Mouse (Mus musculus): ENCODE measurements around the gene Pagr1b.

Gene Pagr1b

DNA sequence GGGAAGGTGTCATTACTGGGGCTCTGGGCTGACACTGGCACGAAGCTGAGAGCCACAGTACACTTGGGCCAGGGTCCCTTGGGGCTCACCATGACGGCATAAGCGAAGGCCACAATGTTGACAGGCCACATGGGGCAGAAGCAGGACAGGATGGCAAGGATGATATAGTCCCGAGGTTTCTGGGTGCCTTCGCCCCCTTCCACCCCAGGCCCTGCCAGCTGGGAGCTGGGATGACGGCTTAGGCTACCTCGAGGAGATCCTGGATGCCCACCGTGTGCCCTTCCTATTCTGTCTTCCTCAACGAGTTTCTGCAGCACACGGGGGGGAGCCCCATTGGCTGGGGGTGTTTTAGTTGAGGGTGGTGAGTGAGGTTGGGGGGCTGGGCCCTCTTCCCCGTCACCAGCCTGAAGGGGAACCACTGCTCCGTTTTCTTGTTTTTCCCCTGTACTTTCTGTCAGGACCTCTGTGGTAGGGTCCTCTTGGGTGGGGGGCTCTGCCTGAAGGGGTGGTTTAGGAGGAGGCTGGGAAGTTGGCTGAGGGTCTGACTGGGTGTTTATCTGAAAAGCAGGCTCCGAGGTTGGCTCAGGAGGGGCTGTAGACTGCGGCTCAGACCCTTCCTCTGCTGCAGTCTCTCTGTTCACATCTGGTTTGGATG, 3.1 kb upstream of the Pagr1b start:
- no peak for DNase-seq

DNA sequence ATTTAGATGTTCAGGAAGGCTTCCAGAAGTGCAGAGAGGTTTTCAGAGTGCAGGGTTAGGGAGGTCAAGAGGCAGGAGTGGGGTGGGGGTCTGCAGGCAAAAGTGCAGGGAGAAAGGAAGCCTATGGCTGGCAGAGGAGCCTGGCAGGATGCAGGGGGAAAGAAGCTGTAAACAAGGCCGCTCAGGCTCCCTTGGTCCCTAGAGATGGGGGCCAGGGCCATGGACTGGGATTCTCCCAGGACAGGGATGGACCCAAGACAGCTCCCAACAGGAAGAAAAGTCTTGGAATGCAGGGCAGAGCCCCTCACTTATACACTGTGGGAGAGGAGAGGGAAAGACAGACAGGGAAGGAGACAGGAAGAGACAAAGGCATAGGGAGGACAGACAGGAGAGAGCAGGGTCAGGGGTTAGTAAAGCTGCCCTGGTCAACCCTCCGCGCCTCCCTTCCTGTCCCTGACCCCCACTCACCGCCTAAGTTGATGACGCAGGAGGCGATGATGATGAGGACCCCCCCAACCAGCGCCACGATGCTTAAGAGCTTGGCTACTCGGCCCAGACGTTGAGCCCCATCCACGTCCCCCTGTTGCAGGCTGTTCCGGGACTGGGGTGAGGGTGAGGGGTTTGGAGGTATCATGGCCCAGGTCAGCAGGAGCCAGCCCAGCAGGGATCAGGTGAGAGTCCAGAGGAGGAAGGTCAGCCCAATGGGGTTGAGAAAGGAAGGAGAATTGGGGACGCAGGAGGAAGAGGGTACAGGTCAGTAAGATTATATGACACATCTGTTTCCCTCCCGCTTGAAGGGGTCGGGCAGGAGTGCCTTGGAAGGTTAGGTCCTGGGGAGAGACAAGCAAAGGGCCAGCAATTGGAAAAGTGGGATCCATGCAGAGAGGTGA, 2.4 kb upstream of the Pagr1b start:
- no peak for DNase-seq

DNA sequence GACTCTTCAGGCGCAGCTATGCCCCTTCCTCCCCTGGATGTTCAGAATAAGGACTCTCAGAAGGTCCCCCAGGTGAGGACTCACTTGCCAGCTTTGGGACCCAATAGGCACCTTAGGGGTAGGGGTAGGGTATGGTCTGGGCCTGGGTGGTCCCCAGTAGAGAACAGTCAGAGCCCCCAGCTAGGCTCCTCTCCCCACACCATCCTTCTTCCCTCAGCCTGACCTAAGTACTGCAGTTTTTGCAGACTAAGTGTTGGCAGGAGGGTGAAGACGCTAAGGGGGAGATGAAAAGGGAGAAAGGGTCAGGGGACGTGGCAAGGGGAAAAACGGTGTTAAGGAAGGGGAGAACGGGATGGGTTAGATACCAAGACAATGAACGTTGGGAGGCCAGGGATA, 1.7 kb upstream of the Pagr1b start:
- DNase-seq: no peak

DNA sequence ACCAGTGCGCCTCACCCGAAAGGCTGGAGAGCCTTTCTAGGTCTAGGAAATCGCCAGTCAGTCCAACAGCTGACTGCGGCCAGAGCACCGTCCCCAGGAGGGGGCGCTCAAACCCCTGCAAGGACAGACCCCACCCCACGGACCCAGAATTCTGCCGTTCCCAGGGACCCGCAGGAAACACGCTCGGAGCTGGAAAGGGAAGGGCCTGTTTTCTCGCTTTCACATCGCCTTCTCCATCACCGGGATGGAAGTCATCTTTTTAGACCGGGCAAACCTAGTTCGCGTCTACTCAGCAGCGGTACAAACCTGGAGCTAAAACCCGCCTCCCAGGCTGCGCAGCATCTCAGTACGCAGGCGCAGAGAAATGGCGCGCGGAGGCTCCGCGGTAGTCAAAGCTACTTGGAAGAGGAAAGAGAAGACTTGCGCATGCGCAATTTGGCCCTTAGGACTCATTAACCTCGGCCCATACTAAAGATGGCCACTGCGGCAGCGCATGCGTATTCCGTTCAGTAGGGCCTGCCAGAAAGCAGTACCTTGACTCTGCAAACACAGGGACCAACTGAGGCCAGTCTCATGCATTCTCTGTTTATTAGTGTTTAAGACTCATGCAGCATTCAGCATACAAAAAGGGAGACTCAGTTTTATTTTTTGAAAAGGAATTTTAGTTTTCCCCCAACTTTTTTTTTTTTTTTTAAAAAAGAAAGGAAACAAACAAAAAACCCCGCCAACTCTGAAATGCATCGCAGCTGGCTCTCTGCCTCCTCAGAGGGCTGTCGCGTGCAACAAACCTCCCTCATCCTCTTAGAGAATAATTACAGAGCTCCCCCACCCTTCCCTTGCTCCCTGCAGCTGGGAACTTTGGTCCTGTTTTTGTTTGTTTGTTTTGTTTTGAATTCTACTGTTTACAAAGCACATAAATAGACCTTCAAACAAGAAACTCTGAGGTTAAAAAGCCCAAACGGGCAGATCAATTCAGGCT, 976 bp upstream of the Pagr1b start, which contains the start of gene Pagr1a:
Gene Pagr1a (minus strand): TSS at position 382 of the 979 bp plus-strand sequence.
- peak; percentile 98 for DNase-seq

DNA sequence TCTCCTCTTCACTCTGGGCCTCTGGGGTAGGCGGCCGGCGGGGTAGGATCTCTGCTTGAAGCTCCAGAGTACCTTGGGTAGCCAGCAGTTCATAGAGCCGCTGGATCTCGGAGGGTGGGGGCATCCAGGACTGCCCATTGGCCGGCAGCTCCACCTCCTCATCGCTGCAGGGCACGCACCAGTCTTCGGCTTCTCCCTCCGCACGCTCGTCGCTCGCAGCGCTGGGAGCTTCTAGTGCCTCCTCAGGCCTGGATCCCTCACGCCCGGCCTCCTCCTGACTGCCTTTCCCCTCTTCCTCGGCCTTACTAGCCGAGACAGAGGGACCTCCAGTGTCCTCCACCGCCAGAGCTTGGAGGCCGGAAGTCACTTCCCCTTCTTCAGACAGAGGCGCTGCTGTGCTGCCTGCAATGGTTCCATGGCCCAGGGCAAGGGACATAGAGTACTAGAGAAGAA, 228 bp upstream of the Pagr1b start:
- no peak for DNase-seq

DNA sequence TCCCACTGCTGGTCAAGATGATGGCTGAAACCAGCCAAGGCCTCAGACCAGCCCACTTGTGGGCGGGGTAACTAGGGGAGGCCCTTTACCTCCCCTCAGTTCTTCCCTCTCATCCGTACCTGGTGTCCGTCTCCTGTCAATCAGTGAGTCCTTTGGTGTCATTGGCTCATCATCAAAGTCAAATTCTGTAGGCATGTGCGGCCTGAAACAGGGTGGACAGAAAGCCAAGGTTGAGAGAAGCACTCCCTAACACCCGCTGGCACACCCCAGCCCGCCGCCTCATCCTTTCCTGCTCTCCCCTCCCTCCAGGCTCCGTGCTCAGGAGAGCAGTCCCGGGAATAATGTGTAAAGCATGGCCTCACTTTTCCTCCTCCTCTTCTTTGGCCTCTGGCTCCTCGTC, 203 bp downstream of the Pagr1b start:
- DNase-seq: peak; percentile 75 to 80

DNA sequence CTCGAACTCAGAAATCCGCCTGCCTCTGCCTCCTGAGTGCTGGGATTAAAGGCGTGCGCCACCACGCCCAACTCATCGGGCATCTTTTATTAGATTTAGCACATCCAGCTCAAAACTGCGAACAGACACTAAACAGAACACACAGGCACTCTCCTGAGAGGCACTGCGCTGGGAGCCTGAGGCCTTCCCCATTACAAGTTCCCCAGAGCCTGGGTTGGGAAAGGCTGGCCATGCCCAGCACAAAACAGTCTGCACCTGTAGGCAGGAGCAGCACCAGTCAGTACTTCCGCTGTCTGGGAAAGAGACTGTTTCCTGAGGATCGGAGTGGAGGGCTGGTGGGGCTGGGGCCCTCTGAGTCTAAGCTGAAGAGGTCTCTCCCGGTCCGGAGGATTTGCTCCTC, 1.3 kb downstream of the Pagr1b start:
- no peak for DNase-seq

DNA sequence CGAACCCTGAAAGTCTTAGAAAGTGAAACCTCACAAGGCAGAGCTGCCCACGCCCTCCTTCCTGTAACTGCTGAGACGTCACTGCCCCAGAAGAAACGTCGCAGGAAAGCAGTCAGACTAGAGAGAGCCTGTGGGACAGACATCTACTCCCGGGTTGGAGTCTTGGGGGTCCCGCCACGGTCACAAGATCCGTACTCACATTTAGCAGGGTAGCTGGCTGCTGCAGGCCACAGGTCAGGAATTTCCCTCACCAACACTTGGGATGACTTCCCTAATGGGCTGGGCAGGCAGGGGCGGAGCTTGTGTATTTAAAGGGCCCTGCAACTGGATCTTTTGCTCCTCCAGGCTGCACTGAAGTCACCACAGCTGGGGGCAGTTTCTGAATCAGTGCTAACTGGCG, 2.0 kb downstream of the Pagr1b start, which contains the start of gene Mvp:
Gene Mvp (minus strand): TSS at position 302 of the 400 bp plus-strand sequence.
- peak; percentile 81 to 86 for DNase-seq

DNA sequence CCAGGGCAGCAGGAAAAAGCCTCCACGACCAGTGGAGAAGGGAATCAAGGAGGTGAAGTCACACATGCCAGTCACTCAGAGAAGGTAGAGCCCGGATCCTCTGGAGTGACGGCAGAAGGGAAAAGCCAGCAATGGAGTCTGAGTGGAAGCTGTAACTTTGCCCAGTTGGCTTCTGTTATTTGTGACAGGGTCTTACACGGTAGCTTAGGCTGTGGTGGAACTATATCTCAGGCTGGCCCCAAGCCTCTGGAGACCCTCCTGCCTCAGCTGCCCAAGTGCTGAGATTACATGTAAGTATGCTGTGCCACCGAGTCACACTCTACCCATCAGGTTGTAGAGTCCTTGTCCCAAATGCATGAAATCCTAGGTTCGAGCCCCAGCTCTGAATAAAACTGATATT, 2.9 kb downstream of the Pagr1b start:
- DNase-seq: no peak

DNA sequence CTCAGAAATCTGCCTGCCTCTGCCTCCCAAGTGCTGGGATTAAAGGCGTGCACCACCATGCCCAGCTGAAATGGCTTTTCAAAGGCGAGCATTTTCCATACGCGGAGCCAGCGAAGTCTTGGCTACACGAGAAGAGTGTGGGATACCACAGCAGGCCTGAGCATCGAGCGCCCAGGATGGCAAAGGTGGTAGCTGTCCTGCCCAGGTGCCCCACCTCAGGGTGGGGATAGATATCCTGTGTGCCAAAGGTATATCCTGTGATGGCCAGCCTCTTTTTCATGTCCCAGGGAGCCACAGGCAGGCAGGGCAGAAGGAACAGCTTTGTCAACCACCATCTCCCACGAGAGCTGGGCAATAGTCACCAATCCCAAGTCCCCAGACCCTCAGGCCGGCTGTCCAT, 3.4 kb downstream of the Pagr1b start:
- no peak for DNase-seq

DNA sequence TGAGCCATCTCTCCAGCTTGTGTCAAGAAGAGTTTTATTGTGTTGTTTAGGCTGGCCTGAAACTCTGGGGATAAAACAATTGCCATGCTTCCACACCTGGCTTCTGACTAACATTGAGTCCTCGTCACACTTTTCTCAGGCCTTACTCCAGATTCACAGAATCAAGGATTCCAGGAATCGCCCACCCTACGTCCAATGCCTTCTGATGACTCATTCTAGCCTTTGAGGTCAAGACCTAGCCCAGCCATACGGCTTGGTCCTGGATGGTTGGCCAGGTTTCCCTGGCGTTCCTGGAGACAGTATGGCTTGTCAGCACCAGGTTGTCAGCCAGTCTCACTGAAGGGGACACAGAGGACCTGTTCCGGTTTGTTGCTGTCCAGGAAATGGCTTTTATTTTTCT, 3.9 kb downstream of the Pagr1b start:
- DNase-seq: no peak

DNA sequence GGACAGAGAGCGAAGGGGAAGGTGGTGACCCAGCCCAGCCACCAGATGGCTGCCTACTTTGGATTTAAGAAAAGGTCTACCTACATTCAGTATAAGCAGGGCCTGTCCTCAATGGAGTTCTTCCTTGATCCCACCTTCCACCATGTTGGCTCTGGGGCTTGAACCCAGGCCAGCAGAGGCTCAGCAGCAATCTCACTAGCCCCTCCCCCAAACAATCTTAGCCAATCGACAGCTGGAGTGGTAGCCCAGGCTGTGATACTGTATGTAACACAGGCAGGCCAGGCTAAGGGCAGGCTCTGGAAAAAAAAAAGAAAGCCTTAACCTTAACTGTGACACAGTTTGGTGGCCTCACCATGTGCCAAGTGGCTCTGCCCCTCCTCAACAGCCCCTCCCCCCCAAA, 4.6 kb downstream of the Pagr1b start:
- no peak for DNase-seq

DNA sequence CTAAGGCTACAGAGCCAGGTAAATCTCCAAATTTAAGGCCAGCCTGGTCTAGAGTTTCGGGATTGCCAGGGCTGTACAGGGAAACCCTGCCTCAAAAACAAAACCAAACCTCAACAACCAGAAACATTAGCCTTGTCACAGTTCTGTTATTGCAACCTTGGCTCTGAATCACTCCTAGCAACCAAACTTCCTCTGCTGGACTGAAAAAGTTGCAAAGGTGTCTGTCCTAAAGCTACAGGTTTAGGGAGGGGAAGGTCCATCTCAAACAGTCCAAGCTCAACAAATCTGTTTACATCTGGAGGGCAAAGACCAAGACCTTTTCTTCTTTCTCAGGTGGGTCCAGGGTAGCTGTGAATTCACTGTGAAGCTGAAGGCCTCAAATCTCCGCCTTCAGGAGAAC, 5.2 kb downstream of the Pagr1b start:
- DNase-seq: no peak

DNA sequence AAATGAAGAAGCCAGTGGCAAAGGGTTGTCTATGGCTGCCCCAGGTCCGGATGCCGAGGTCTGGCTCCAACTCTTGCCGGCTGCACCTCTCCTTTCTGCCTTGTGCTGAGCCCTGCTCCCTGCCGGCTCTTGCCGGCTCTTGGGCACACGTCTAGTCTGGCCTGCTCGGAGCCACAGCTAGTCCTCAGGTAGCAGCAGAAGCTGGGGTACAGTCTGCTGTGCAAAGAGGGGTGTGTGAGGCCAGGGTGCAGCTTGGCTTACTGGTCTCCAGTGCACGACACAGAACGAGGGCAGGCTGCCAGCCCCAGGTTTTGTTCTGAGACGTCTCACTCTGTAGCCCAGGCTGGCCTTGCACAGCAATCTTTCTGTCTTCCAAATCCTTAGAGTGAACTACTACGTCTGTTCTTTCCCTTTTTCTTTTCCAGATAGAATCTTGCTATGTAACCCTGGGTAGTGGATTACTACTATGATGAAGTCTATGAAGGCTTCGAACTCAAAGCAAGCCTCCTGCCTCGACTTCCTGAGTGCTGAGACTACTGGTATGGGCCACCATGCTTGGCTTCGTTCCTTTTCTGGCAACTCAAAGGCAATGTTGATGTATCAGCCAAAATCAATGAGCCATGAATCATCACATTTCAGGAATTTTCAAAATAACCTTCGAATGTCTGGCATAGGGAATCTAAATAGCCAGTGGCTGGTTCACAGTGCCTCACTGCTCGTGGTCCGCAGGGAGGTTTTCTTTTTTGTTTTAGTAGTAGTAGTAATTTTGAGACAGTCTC, 6.8 kb downstream of the Pagr1b start:
- no peak for DNase-seq

DNA sequence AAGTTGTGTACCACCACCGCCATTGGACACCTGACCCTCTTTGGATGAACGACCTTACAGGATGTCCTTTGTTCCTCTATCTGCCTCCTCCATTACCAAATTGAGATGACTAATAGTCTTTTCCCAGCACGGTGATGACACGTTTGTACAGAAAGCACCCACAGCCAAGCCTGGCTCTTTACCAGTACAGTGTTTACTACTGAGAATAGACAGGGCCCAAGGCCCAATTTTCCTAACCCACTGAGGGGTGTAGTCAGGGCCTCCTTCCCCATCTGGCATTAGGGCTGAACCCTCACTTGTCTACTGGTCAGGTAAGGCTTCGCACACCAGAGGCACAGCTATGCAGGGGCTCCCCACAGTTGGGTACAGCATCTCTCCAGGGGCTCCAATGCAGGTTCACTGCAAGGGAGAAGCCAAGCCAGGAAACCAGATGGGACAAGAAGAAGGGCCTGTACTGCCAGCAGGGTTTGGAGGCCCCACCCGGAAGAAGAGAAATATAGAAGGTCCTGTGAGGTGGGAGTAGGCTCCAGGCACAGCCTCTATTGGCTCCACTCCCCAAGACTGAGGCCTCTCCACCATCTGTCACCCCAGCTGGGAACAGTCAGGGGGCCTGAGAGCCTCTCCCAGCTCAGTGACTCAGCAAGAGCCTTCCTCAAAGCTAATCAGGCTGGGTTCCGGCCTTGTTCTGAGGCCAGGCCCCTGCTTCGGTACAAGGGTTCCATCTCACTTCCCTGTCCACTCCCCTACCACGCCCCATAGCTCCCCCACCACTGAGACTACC, 7.9 kb downstream of the Pagr1b start:
- DNase-seq: peak in 1 of 2 experiments; percentile 44

DNA sequence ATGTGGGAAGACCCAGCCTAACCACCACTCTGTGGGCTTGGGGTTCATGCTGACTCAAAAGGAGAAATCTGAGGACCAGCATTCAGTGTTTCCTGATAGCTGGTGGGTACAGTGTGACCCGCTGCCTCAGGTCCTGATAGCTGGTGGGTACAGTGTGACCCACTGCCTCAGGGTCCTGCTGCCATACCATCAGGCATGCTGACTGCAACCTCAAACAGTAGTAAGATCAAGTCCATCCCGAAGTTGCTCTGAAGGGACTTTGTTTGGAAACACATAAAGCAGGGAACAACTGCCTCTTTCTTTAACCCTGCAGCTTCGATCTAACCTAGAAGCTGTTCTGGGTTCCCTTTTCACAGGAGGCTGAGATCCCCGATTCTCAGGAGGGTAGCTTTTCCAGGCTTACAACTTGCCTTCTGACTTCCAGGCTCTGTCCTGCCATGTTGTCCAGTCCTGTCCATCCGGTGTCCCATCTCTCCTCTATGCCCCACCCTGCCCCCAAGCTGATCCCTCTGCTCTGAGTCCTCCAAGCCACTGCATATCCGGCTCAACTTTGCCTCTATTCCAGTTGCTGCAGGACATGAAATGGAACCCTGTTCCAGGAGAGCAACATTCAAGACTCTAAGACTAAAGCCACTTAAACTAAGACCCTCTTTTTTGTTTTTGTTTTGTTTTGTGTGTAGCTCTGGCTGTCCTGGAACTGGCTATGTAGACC, 8.8 kb downstream of the Pagr1b start:
- DNase-seq: no peak

DNA sequence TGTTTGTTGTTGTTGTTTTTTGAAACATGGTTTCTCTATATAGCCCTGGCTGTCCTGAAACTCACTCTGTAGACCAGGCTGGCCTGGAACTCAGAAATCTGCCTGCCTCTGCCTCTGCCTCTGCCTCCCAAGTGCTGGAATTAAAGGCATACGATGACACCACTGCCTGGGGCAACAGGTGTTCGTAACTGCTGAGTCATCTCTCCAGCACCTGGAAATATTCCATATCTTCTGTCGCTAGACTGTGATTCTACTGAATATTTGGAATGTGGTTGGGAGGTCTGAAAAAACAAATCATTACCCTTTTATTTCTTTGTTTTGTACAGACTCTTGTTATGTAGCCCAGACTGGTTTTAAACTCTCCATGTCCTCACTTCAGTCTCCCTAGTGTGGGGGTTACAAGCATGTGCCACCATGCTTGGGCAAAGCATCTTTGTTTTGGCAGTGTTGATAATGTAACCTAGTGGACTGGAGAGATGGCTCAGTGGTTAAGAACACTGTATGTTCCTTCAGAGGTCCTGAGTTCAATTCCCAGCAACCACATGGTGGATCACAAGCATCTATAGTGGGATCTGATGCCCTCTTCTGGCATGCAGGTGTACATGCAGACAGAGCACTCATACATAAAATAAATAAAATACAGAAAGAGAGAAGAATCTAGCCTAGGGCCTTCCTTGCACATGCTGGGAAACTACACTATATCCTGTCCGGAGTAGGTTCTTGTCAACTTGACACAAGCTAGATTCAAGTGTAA, 12.0 kb downstream of the Pagr1b start:
- no peak for DNase-seq

DNA sequence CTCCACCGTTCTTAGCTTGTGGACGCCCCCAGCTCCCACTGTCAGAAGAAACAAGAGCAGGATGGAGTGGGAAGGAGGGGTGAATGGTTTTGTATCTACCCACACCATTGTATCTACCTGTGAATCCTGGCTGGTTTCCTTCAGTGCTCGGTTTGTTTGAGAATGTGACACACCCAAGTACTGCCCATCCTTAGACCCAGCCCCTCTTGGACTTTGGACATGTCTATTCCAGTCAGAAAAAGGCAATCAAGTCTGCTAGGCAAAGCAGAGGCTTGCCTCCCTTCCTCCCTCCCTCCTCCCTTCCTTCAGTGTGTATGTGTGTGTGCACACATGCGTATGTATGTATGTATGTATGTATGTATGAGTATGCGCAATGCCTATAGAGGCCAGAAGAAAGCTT, 12.7 kb downstream of the Pagr1b start:
- no peak for DNase-seq

DNA sequence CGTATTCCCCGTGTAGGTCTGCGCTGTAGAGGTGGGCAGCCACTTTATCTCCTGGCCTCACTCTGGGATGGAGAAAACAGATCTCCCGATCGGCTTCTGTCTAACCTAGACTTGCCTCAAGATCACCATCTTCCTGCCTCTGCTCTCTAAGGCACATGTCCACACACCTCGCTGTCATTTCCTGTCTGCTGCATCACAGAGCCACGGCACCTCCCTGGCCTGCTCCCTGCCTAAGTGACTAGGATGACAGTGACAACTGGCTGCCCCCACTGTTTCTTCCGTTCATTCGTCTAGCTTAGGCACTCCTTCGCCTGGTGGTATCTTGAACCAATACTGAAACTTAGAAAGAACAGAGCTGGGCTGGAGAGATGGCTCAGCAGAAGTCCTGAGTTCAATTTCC, 16.7 kb downstream of the Pagr1b start:
- no peak for DNase-seq

DNA sequence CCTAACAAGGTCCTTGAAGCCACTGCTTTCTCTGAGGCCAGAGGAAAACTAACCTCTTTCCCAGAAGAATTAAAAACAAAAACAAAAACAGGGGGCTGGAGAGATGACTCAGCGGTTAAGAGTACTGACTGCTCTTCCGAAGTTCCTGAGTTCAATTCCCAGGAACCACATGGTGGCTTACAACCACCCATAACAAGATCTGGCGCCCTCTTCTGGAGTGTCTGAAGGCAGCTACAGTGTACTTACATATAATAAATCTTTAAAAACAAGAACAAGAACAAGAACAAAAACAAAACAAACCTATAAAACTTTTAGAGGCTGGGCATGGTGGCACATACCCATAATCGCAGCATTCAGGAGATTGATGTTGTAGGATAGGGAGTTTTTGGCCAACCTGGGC, 19.8 kb downstream of the Pagr1b start:
- DNase-seq: no peak
